Mouse (Mus musculus) bone marrow, adult 2 months (tissue): ENCODE results near the gene Galnt12. TPM values are rescaled to one million over a fixed set of nuclear protein-coding genes. Genes with fewer than 3 reads are reported as not detected.
A peak's percentile ranks its signal among the peaks of the same experiment; 100 is the strongest.
"Not testable (repeated sequence)": the region's sequence is repeated elsewhere in the genome, so short reads cannot be mapped to it uniquely, and the experiment has no call there.

Source experiments
- H3K27ac ChIP-seq: fragments of 200-500 bp; 2 replicates; pipeline ENCODE4 v1.5.1; 2012; ENCODE audit warnings: low read depth, mild to moderate bottlenecking, control low read depth, inconsistent platforms, low read length; ENCODE audit not compliant: control insufficient read depth, poor library complexity, insufficient read depth
- H3K4me1 ChIP-seq: fragments of 200-500 bp; 2 replicates; pipeline ENCODE4 v1.6.1; 2011; ENCODE audit warnings: low read length; ENCODE audit not compliant: control insufficient read depth, insufficient read depth
- H3K4me3 ChIP-seq: fragments of 200-500 bp; replicated peaks from 2 replicates; pipeline ENCODE3; 2011; ENCODE audit warnings: mild to moderate bottlenecking, low read depth, low read length, control low read depth; ENCODE audit not compliant: control insufficient read depth
- CTCF ChIP-seq: fragments of 200-500 bp; IDR thresholded peaks from 2 replicates; pipeline ENCODE4 v1.5.1; 2011; ENCODE audit warnings: low read length, control low read depth; ENCODE audit not compliant: control insufficient read depth, insufficient read depth
- POLR2A ChIP-seq: fragments of 200-500 bp; IDR thresholded peaks from 2 replicates; pipeline ENCODE4 v1.6.1; 2011; ENCODE audit warnings: low read depth, mild to moderate bottlenecking, control low read depth, low read length, borderline replicate concordance; ENCODE audit not compliant: control insufficient read depth
- WGBS: fragments of 180-500 bp; shearing (Covaris S2); methylation state at CpG from one replicate; pipeline ENCODE4 v1.1.7; 2018; 5-methylcytosine and 5-hydroxymethylcytosine counted together
- polyA plus RNA-seq: library from polyadenylated mRNA; stranded (reverse); fragments of >200 nt; gene quantifications from 2 replicates; pipeline ENCODE4 v1.2.4, GENCODE M21; 2011; ENCODE audit warnings: low replicate concordance; ENCODE audit not compliant: missing spikeins, insufficient read depth, insufficient read length

Gene Galnt12
- polyA plus RNA-seq, result 0.63 and 3.7 TPM in 2 replicates

DNA sequence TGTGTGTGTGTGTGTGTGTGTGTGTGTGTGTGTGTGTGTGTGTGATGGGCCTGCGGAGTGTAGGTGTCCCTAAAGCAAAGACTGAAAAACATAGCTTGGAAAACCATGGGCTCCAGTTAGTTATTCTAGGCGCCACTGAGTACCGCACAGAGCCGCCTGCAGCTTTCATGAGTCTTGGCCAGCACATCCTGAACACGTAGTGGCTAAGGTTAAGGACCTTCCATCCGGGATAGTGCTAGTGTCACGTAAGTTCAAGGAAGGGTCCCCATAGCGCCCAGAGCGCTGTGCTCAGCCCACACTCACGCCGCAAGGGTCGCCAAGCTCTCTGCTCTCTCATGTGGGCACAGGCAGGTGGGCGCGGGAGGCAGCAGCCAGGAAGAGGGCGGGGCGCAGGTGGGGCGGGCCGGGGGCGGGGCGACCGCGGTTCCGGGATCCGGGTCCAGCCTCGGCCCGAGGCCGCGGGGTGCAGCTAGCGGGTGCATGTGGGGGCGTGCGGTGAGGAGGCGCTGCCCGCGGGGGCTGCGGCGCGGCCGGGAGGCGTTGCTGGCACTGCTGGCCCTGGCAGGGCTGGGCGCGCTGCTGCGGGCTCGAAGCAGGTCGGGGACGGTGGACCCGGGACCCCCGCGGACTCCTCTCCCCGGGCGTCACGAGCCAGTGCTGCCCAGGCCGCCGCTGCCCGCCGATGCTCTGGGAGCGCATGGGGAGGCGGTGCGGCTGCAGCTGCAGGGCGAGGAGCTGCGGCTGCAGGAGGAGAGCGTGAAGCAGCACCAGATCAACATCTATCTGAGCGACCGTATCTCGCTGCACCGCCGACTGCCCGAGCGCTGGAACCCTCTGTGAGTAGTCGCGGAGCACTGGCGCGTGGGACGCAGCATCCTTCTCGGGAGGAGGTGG lies at the start of gene Galnt12:
Gene Galnt12 (plus strand): TSS at position 417 of the 894 bp plus-strand sequence.
- Histone ChIP-seq H3K27ac (no peak within 1 kb of the TSS; the same call in 1 of the 2 replicates), H3K4me1 (no peaks in the 10 kb centered on the region; the same call in 1 of the 2 replicates), H3K4me3 (peak within 1 kb of the TSS; percentile 68)
- TF ChIP-seq CTCF, result no peak
- no peak for TF ChIP-seq POLR2A
- WGBS, result 3% methylated on average over 74 of the region's 74 CpGs

DNA sequence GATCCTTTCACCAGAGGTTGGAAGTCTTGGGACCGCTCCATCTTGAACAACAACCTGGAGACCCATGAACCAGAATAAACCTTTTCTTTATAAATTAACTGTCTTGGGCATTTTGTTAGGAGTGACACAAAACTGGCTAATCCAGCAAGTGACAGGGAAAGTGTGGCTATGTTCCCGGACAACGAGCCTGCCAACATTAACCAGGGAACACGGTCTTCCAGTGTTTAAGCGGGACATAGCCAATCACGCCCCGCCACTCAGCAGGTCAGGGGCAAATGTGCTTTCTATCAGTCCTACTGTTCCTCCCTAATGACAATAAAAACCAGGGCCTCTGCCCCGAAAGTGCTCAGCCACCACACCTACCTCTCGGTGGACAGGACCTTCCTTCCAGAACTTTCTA lies 47.8 kb upstream of the Galnt12 start:
- H3K4me1 ChIP-seq, result no peaks in the 10 kb centered on the region
- 89% methylated on average over 9 of the region's 9 CpGs for WGBS
- no peak for TF ChIP-seq CTCF
- no peak for TF ChIP-seq POLR2A
- H3K27ac ChIP-seq, result no peak overlapping the region
- no peak overlapping the region for H3K4me3 ChIP-seq

DNA sequence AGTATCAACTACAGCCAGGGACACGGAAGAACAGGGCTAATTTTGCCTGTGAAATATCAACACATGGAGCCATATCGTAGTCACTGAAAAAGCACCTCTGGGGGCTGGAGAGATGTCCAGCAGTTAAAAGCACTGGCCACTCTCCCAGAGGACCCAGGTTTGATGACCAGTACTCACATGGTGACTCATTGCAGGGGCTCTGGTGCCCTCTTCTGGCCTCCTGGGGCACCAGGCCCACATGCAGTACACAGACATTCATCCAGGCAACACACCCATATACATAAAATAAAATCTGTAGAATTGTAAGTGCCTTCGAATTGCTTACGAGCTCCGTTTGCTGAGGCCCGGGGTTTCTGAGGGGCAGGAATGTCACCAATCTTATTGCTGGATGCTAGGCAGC lies 44.7 kb upstream of the Galnt12 start:
- H3K4me3 ChIP-seq, result no peak overlapping the region
- H3K4me1 ChIP-seq, result no peaks in the 10 kb centered on the region
- WGBS, result 84% methylated on average over 6 of the region's 6 CpGs
- no peak overlapping the region for H3K27ac ChIP-seq
- TF ChIP-seq POLR2A (no peak), CTCF (peak; percentile 26; the same call in 1 of the 2 replicates)

DNA sequence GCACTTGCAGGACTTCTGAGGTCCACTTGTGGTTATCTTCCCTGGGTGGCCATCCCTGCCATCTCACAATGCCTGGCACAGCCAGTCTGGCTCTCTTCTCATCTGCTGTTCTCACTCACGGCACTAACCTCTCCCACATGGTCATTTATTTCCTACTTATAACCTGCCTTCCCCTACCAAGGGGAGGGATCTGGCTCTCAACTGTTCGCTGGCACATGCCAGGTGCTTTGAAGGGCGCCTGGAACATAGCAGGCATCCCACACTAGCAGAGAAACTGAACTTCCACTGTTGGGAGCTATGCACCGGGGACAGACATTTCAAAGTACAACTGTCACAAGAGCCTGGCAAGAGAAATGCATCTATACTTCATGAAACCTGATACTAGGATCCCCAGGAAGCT lies 43.9 kb upstream of the Galnt12 start:
- 80% methylated on average over 4 of the region's 4 CpGs for WGBS
- H3K4me3 ChIP-seq, result no peak overlapping the region
- TF ChIP-seq POLR2A, result no peak
- TF ChIP-seq CTCF, result no peak
- H3K4me1 ChIP-seq, result no peaks in the 10 kb centered on the region
- no peak overlapping the region for H3K27ac ChIP-seq

DNA sequence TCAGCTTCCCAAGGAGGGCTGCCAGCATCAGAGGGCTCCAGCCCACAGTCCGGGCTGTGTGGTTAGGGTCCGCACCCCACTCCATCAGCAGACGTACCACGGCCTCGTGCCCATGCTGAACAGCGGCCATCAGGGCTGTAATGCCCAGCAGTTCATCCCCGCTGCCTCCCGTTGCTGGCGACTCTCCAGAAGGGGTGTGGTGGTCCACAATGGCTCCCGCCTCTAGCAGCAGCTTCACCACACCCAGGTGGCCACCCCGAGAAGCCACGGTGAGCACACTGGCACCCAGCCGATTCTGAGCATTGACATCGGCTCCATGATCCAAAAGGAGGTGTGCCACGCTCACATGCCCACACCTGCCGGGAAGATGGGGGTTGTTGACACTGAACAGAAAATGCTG lies 42.5 kb upstream of the Galnt12 start:
- TF ChIP-seq CTCF (no peak), POLR2A (no peak)

DNA sequence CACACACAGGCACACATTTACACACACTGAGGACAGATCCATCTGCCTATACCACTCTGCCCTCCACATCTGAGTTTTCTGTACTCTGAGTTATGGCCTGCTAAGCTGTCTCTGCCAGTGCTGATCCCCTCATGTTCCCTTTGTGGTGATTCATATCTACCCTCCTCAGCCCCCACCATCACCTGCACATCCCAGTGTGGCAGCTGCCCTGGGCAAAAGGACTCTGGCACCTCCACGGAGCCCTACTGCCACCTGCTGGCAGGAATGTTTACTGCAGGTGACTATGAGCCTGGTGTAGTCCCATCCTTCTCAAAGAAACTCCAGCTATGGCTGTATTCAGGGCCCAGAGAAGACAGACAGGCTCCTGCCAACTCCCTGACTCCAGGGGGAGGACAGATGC lies 41.5 kb upstream of the Galnt12 start:
- H3K27ac ChIP-seq, result no peak overlapping the region
- 0% methylated on average over 1 of the region's 1 CpGs for WGBS
- no peak overlapping the region for H3K4me3 ChIP-seq
- no peaks in the 10 kb centered on the region for H3K4me1 ChIP-seq
- peak; percentile 90 for TF ChIP-seq CTCF
- no peak for TF ChIP-seq POLR2A

More for the DNA sequence above, 42.5 kb upstream of the Galnt12 start:
- Histone ChIP-seq H3K4me1 (no peaks in the 10 kb centered on the region), H3K4me3 (no peak overlapping the region), H3K27ac (no peak overlapping the region)
- WGBS, result 87% methylated on average over 16 of the region's 16 CpGs

DNA sequence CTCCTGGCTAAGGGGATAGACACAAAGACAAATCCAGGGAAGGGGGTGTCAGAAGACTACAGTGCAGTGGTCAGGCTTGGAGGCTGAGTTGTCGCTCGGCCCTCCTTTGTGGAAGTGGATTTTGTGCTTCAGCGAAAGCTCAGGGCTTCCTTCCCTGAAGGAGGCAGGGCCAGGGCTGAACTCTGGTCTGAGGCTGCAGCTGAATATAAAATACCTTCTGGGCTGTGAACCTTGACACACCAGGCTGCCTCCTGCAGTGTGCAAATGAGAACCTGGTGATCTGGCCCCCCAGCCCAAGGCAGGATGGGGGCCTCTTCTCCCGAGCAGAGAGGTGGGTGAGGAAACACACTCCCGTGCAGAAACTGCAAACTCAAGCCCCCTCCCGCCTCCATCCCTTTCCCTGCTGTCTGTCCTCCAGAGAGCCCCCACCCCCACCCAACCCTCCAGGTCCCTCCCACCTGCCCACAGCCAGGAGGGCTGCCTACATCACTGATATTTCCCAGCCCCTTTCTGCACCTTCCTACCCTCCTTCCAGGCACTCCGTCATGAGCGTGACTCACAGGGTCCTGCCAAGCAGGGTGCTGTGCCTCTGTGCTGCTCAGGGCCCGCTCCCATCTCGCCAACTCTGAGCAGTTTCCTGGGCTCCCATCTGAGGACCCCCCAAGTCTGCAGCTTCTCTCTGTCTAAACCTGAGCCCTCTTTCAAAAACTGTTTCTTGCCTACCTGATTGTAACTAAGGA lies 40.9 kb upstream of the Galnt12 start:
- H3K27ac ChIP-seq, result no peak overlapping the region
- WGBS, result 70% methylated on average over 10 of the region's 10 CpGs
- TF ChIP-seq CTCF (no peak), POLR2A (no peak)
- H3K4me1 ChIP-seq, result no peaks in the 10 kb centered on the region
- H3K4me3 ChIP-seq, result no peak overlapping the region

DNA sequence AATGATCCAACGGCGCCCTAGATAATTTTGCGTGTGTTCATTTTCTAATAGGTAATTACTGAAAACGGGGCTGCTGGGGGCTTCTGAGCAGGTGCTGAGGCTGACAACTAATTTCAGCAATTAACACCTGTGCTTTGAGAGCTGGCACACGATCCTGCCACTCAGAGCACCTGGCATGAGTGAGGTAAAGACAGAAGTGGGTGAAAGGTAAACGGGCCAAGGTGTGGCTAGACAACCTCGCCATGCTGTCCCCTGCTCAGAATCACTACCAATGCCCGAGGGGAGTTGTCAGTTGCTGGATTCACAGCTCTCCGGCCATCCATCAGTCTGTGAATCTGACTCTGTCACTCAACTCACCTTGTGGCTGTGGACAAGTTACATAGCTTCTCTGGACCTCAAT lies 39.8 kb upstream of the Galnt12 start:
- TF ChIP-seq CTCF, result no peak
- TF ChIP-seq POLR2A, result no peak
- H3K27ac ChIP-seq, result no peak overlapping the region
- H3K4me1 ChIP-seq, result no peaks in the 10 kb centered on the region
- no peak overlapping the region for H3K4me3 ChIP-seq
- 77% methylated on average over 9 of the region's 9 CpGs for WGBS

DNA sequence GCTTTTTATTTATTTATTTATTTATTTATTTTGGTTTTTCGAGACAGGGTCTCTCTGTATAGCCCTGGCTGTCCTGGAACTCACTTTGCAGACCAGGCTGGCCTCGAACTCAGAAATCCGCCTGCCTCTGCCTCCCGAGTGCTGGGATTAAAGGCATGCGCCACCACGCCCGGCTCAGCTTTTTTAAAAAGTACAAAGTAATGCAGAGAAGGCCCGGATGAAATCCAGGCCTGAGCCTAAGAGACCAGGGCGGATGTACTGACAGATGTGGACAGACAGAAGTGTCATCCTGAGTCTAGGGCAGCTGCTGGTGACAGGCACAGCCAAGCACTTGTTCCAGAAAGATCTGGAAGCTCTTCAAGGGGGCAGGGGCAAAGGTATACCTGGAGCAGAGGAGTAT lies 36.5 kb upstream of the Galnt12 start:
- H3K27ac ChIP-seq, H3K4me1 ChIP-seq, H3K4me3 ChIP-seq: not testable (repeated sequence)
- 78% methylated on average over 9 of the region's 9 CpGs for WGBS
